Mouse (Mus musculus) embryonic facial prominence, embryonic 14.5 days (tissue): ENCODE measurements around the gene Tmem26. TPM values are rescaled to one million over a fixed set of nuclear protein-coding genes. Genes with fewer than 3 reads are reported as not detected.
A peak's percentile ranks its signal among the peaks of the same experiment; 100 is the strongest.
"Not testable (repeated sequence)": the region's sequence is repeated elsewhere in the genome, so short reads cannot be mapped to it uniquely, and the experiment has no call there.

Source experiments
- ATAC-seq: fragments of 200-750 bp; cut with Nextera tagmentation; 2 replicates; pipeline ENCODE4 v1.8.0; 2017; ENCODE audit warnings: low read depth, moderate number of reproducible peaks, moderate TSS enrichment
- DNase-seq: peaks from one replicate; pipeline ENCODE4 v3.0.0-alpha.2; 2015; ENCODE audit warnings: low spot score
- H3K27ac ChIP-seq: fragments of 300-500 bp; sonication (generic); replicated peaks from 2 replicates; pipeline ENCODE4 v1.5.1; 2014; ENCODE audit warnings: low read depth, mild to moderate bottlenecking, low read length, moderate library complexity
- H3K27me3 ChIP-seq: fragments of 300-500 bp; sonication (generic); replicated peaks from 2 replicates; pipeline ENCODE4 v1.6.1; 2014; ENCODE audit warnings: low read length; ENCODE audit not compliant: control insufficient read depth, insufficient read depth
- H3K36me3 ChIP-seq: fragments of 300-500 bp; sonication (generic); 2 replicates; pipeline ENCODE4 v1.6.1; 2014; ENCODE audit warnings: low read length, mixed read lengths; ENCODE audit not compliant: control insufficient read depth, insufficient read depth
- H3K4me1 ChIP-seq: fragments of 300-500 bp; sonication (generic); 2 replicates; pipeline ENCODE4 v1.6.1; 2014; ENCODE audit warnings: antibody characterized with exemption, low read length; ENCODE audit not compliant: control insufficient read depth, insufficient read depth
- H3K4me2 ChIP-seq: fragments of 300-500 bp; sonication (generic); 2 replicates; pipeline ENCODE4 v1.6.1; 2014; ENCODE audit warnings: low read depth, mild to moderate bottlenecking, low read length, moderate library complexity, mixed read lengths
- H3K4me3 ChIP-seq: fragments of 300-500 bp; sonication (generic); 2 replicates; pipeline ENCODE4 v1.5.1; 2014; ENCODE audit warnings: low read depth, mild to moderate bottlenecking, low read length
- H3K9ac ChIP-seq: fragments of 300-500 bp; sonication (generic); 2 replicates; pipeline ENCODE4 v1.6.1; 2014; ENCODE audit warnings: low read depth, mild to moderate bottlenecking, low read length, moderate library complexity, mixed read lengths
- H3K9me3 ChIP-seq: fragments of 300-500 bp; sonication (generic); 2 replicates; pipeline ENCODE4 v1.6.1; 2016; ENCODE audit warnings: low read length; ENCODE audit not compliant: control insufficient read depth
- WGBS: fragments of 180-500 bp; shearing (Covaris S2); extraction: QIAGEN DNeasy Blood & Tissue Kit; methylation state at CpG from one replicate; pipeline ENCODE4 v1.1.7; 2014; 5-methylcytosine and 5-hydroxymethylcytosine counted together
- polyA plus RNA-seq: library from polyadenylated mRNA; unstranded; fragments of >200 nt; fragmentation: Nextera tagmentation; extraction: Ambion mirVana; gene quantifications from 2 replicates; pipeline ENCODE4 v1.2.1, GENCODE M21; 2014

Gene Tmem26
- polyA plus RNA-seq, 1 experiment from 2014 or later: 31.9 TPM

GRCm38 (mm10) chr10:68724361-68724720 lies 895 bp downstream of the Tmem26 start:
- peak overlapping the region; percentile 45 for H3K27ac ChIP-seq
- H3K9me3 ChIP-seq: no peaks in the 10 kb centered on the region
- ATAC-seq (peak; percentile 57; the same call in 1 of the 2 replicates), DNase-seq (peak; percentile 32)
- H3K4me2 ChIP-seq: peak overlapping the region; percentile 78
- H3K9ac ChIP-seq: peak overlapping the region; percentile 73
- no peaks in the 10 kb centered on the region for H3K36me3 ChIP-seq
- H3K4me1 ChIP-seq: 0 out of 2 replicates have a peak, but pooled peaks cover 6% of the 10 kb centered on the region
- under 1% methylated on average over 10 of the region's 11 CpGs for whole genome bisulfite sequencing
- H3K27me3 ChIP-seq: no peaks in the 10 kb centered on the region
- peak overlapping the region; percentile 56 for H3K4me3 ChIP-seq

DNA sequence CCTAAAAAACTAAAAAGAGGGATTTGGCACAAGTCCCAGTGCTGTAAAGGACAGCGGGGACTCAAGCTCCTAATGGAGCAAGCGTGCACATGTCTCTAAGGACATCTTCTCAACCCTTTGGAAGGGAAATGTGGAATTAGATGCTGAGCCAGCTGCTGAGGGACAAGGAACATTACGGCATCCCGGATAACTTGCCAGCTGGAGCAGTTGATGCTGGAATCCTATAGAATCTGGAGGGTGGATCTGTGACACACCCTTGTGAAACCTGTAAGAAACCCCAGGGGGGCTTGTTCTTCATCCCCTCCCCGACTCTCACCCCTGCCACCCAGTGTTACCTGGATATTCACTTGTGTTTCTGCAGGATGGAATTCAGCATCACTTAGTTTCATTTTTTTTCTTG lies 4.0 kb downstream of the Tmem26 start:
- 65% methylated on average over 5 of the region's 5 CpGs for WGBS
- Histone ChIP-seq H3K4me3 (no peak overlapping the region), H3K36me3 (no peaks in the 10 kb centered on the region), H3K9ac (no peak overlapping the region), H3K4me2 (no peak overlapping the region), H3K9me3 (no peaks in the 10 kb centered on the region), H3K4me1 (0 out of 2 replicates have a peak, but pooled peaks cover 6% of the 10 kb centered on the region), H3K27me3 (no peaks in the 10 kb centered on the region), H3K27ac (no peak overlapping the region)
- ATAC-seq: no peak
- DNase-seq: peak; percentile 59

DNA sequence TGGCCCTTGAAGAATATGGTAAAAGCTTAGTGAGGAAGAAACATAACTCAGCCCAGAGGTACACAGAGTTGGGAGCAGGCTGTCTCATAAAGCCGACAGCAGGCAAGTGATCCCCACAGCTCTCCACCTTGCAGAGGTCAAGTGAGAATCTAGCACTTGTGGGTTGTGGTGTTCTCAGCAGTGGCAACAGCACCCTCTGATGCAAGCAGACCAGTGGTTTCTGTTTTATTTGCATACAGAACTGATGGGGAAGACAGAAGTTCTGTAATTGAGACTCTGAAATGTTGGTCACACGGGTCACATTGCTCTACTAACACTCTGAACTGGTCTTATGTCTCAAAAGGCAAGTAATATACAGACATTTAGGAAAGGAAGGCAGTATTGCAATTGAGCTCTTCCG lies 12.2 kb downstream of the Tmem26 start:
- no peak overlapping the region for H3K9ac ChIP-seq
- no peak overlapping the region for H3K4me2 ChIP-seq
- WGBS: 78% methylated on average over 3 of the region's 3 CpGs
- no peak overlapping the region for H3K4me3 ChIP-seq
- no peaks in the 10 kb centered on the region for H3K36me3 ChIP-seq
- no peak overlapping the region for H3K27ac ChIP-seq
- 0 out of 2 replicates have a peak, but pooled peaks cover 4% of the 10 kb centered on the region for H3K4me1 ChIP-seq
- no peak for ATAC-seq
- H3K9me3 ChIP-seq: no peaks in the 10 kb centered on the region
- DNase-seq: no peak
- no peaks in the 10 kb centered on the region for H3K27me3 ChIP-seq

GRCm38 (mm10) chr10:68737391-68737790 lies 13.9 kb downstream of the Tmem26 start:
- 64% methylated on average over 7 of the region's 7 CpGs for WGBS
- Histone ChIP-seq H3K4me3 (no peak overlapping the region), H3K4me2 (no peak overlapping the region), H3K27ac (no peak overlapping the region), H3K9me3 (no peaks in the 10 kb centered on the region), H3K9ac (no peak overlapping the region), H3K27me3 (no peaks in the 10 kb centered on the region), H3K4me1 (0 out of 2 replicates have a peak, but pooled peaks cover 4% of the 10 kb centered on the region), H3K36me3 (peaks cover 10% of the 10 kb centered on the region)
- ATAC-seq (no peak), DNase-seq (no peak)

- 94% methylated on average over 1 of the region's 1 CpGs for WGBS
- not testable (repeated sequence) for H3K4me1 ChIP-seq
Observed at GRCm38 (mm10) chr10:68738981-68739380, 15.5 kb downstream of the Tmem26 start.

DNA sequence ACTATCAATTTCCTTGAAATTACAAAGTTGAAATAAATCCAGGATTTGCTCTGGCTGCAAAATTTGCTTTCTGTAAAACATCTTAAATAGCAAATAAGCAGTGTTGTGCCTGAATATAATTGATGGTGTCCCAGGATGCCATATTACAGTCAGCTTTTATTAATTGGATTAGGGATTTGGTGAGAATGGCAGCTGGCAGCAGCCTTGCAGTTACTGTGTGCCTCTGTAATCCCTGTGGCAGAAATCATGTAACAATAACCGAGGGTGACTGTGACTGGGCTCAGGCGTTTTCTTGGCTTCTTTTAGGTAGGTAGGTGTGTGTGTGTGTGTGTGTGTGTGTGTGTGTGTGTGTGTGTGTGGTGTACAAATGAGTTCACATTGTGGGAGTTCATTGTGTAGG lies 16.8 kb downstream of the Tmem26 start:
- Histone ChIP-seq H3K27ac (no peak overlapping the region), H3K9ac (no peak overlapping the region), H3K36me3 (peaks cover 15% of the 10 kb centered on the region), H3K27me3 (no peaks in the 10 kb centered on the region), H3K4me2 (no peak overlapping the region), H3K4me3 (no peak overlapping the region), H3K4me1 (0 out of 2 replicates have a peak, but pooled peaks cover 4% of the 10 kb centered on the region), H3K9me3 (no peaks in the 10 kb centered on the region)
- WGBS: 76% methylated on average over 2 of the region's 2 CpGs
- DNase-seq (no peak), ATAC-seq (no peak)

More at GRCm38 (mm10) chr10:68738981-68739380, 15.5 kb downstream of the Tmem26 start:
- H3K4me2 ChIP-seq, DNase-seq, H3K27ac ChIP-seq, H3K9me3 ChIP-seq, H3K4me3 ChIP-seq, H3K9ac ChIP-seq, H3K27me3 ChIP-seq, ATAC-seq: not testable (repeated sequence)
- peaks cover 15% of the 10 kb centered on the region for H3K36me3 ChIP-seq

DNA sequence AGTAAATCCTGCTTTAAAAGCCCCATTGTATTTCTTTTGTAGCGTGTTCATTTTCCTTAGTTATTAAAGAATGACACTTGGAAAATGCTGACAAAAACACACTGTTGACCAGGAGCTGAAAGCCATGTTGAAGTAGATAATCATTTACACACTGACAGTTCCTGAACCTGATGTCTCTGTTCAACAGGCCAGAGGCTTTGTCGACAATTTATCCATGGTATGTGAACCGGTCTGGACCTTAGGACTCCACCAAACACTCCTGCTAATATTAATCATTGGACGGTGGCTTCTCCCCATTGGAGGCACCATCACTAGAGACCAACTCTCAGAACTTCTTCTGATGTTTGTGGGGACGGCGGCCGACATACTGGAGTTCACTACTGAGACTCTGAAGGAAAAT lies 27.5 kb downstream of the Tmem26 start:
- H3K27ac ChIP-seq: no peak overlapping the region
- peaks cover 4% of the 10 kb centered on the region; the same call in 1 of the 2 replicates for H3K36me3 ChIP-seq
- WGBS: 81% methylated on average over 7 of the region's 7 CpGs
- H3K9me3 ChIP-seq: no peaks in the 10 kb centered on the region
- no peak overlapping the region for H3K9ac ChIP-seq
- no peak overlapping the region for H3K4me3 ChIP-seq
- H3K27me3 ChIP-seq: no peaks in the 10 kb centered on the region
- DNase-seq (no peak), ATAC-seq (no peak)
- no peak overlapping the region for H3K4me2 ChIP-seq
- no peaks in the 10 kb centered on the region for H3K4me1 ChIP-seq

DNA sequence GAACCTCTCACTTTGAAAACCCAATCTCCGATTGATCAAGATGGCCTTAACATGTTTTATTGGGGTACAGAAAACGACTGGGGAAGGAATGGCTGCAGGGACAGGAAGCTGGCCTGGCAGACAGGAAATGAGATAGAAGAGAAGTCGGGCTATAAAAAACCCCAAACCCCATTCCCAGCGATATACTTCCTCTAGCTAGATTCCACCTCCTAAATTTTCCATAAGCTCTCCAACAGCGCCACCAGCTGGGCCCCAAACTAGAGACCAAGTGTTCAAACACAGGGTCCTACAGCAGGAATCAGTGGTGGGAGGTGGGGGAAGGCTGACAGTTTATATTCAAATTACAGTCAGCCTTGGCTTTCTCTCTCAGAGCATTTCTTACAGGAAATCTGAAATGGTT lies 35.8 kb downstream of the Tmem26 start:
- 46% methylated on average over 5 of the region's 5 CpGs for WGBS
- no peak overlapping the region for H3K4me3 ChIP-seq
- H3K4me1 ChIP-seq: peaks cover 4% of the 10 kb centered on the region; the same call in 1 of the 2 replicates
- no peak for ATAC-seq
- no peaks in the 10 kb centered on the region for H3K36me3 ChIP-seq
- no peak overlapping the region for H3K9ac ChIP-seq
- H3K9me3 ChIP-seq: no peaks in the 10 kb centered on the region
- DNase-seq: peak; percentile 50
- H3K27ac ChIP-seq: peak overlapping the region; percentile 45
- no peaks in the 10 kb centered on the region for H3K27me3 ChIP-seq
- no peak overlapping the region for H3K4me2 ChIP-seq

GRCm38 (mm10) chr10:68759789-68760188 lies 36.3 kb downstream of the Tmem26 start:
- H3K4me2 ChIP-seq: 0 out of 2 replicates have a peak overlapping the region, but pooled peaks have one; percentile 7
- no peak overlapping the region for H3K9ac ChIP-seq
- peak overlapping the region; percentile 45 for H3K27ac ChIP-seq
- H3K4me1 ChIP-seq: peaks cover 4% of the 10 kb centered on the region; the same call in 1 of the 2 replicates
- no peaks in the 10 kb centered on the region for H3K27me3 ChIP-seq
- DNase-seq (peak; percentile 50), ATAC-seq (0 out of 2 replicates have a peak, but pooled peaks have one; percentile 33)
- no peaks in the 10 kb centered on the region for H3K9me3 ChIP-seq
- 31% methylated on average over 7 of the region's 7 CpGs for WGBS
- no peak overlapping the region for H3K4me3 ChIP-seq
- H3K36me3 ChIP-seq: no peaks in the 10 kb centered on the region
